Mouse (Mus musculus) forebrain, embryonic 15.5 days (tissue): ENCODE data around the gene B3gnt6. TPM values are rescaled to one million over a fixed set of nuclear protein-coding genes. Genes with fewer than 3 reads are reported as not detected.

Source experiments
- ATAC-seq: fragments of 200-750 bp; cut with Nextera tagmentation; replicated peaks from 2 replicates; pipeline ENCODE4 v1.8.0; 2017; ENCODE audit warnings: mild to moderate bottlenecking, moderate TSS enrichment, moderate library complexity
- H3K27ac ChIP-seq: fragments of 300-500 bp; sonication (generic); replicated peaks from 2 replicates; pipeline ENCODE4 v1.5.1; 2015; ENCODE audit warnings: mild to moderate bottlenecking, inconsistent platforms
- H3K27me3 ChIP-seq: fragments of 300-500 bp; sonication (generic); 2 replicates; pipeline ENCODE4 v1.6.1; 2015; ENCODE audit warnings: inconsistent platforms
- H3K36me3 ChIP-seq: fragments of 300-500 bp; sonication (generic); 2 replicates; pipeline ENCODE4 v1.6.1; 2015; ENCODE audit warnings: mild to moderate bottlenecking, inconsistent platforms
- H3K4me1 ChIP-seq: fragments of 300-500 bp; sonication (generic); 2 replicates; pipeline ENCODE4 v1.6.1; 2015; ENCODE audit warnings: inconsistent platforms
- H3K4me2 ChIP-seq: fragments of 300-500 bp; sonication (generic); replicated peaks from 2 replicates; pipeline ENCODE4 v1.6.1; 2015; ENCODE audit warnings: mild to moderate bottlenecking, inconsistent platforms
- H3K4me3 ChIP-seq: fragments of 300-500 bp; sonication (generic); 2 replicates; pipeline ENCODE4 v1.5.1; 2015; ENCODE audit warnings: mild to moderate bottlenecking, inconsistent platforms
- H3K9ac ChIP-seq: fragments of 300-500 bp; sonication (generic); replicated peaks from 2 replicates; pipeline ENCODE4 v1.6.1; 2015; ENCODE audit warnings: mild to moderate bottlenecking, inconsistent platforms
- H3K9me3 ChIP-seq: fragments of 300-500 bp; sonication (generic); 2 replicates; pipeline ENCODE4 v1.6.1; 2016; ENCODE audit warnings: inconsistent platforms
- WGBS: fragments of 180-500 bp; shearing (Covaris S2); methylation state at CpG from one replicate; pipeline ENCODE4 v1.1.7; 2015; ENCODE audit warnings: mixed read lengths; 5-methylcytosine and 5-hydroxymethylcytosine counted together
- polyA plus RNA-seq: library from polyadenylated mRNA; unstranded; fragments of >200 nt; fragmentation: Nextera tagmentation; extraction: Ambion mirVana; gene quantifications from 2 replicates; pipeline ENCODE4 v1.2.1, GENCODE M21; 2015

B3gnt6 gene
- polyA plus RNA-seq = 0.15 and 0.42 TPM in 2 replicates

DNA sequence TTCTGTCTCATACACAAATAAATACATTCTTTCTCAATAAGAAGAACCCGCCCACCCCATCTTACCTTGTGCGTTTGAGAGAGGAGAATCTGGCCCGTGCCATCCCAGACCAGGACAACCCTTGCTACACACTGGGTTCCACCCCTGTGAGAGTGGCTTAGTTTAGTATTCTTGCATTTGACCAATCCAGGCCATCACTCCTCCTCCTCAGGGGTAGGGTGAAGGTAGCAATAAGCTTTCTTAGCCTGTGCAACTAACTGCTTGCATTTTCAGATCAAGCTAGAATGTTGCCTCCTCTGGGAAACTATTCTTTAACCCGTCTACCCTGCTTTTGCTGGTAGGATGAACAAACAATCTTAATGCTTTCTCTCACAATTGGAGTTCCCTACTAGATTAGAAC, at the start of gene B3gnt6:
B3gnt6 (minus strand) TSS at position 101 of the 400 bp plus-strand sequence.
- ATAC-seq = no peak
- Histone ChIP-seq H3K27me3 (peaks cover 23% of the 10 kb centered on the region), H3K4me3 (no peak within 1 kb of the TSS), H3K9ac (no peak within 1 kb of the TSS), H3K36me3 (no peaks in the 10 kb centered on the region), H3K9me3 (no peaks in the 10 kb centered on the region), H3K4me2 (no peak within 1 kb of the TSS), H3K4me1 (peaks cover 2% of the 10 kb centered on the region), H3K27ac (no peak within 1 kb of the TSS)
- 88% methylated on average over 4 of the region's 4 CpGs for WGBS

DNA sequence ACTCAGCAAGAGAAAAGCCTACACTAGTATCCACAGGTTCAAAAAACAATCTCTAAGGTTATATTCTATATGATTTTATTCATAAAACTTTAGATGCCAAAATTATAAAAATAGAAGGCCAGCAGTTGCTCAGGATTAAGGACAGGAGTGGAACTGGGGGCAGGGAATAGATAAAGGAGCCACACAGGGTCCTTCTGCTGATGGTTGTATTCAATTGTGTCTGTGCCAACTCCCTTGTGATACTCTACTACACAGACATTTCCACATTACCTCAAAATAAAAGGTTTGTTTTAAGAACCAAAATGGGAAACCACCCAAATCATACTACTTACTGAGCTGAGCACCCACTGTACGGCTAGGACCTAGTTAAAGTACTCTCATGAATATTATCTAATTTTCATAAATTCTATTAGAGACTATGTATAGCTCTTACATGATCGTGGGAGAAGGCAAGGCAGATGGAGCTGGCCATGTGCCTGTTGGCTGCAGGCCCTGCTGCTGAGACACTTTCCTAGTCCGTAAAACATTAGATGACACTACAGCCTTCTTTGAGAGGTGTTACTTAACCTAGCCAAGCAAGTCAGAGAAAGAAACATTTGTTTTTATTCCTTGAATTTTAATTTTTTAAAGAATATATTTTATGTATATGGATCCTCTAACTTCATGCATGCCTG, 37.5 kb upstream of the B3gnt6 start:
- 62% methylated on average over 3 of the region's 3 CpGs for WGBS
- Histone ChIP-seq H3K4me1 (no peaks in the 10 kb centered on the region), H3K9me3 (no peaks in the 10 kb centered on the region), H3K4me3 (no peak overlapping the region), H3K4me2 (no peak overlapping the region), H3K27ac (peak overlapping the region; percentile 62; the same call in 1 of the 2 replicates), H3K36me3 (no peaks in the 10 kb centered on the region), H3K9ac (no peak overlapping the region), H3K27me3 (no peaks in the 10 kb centered on the region)
- ATAC-seq = peak; percentile 80; the same call in 1 of the 2 replicates

DNA sequence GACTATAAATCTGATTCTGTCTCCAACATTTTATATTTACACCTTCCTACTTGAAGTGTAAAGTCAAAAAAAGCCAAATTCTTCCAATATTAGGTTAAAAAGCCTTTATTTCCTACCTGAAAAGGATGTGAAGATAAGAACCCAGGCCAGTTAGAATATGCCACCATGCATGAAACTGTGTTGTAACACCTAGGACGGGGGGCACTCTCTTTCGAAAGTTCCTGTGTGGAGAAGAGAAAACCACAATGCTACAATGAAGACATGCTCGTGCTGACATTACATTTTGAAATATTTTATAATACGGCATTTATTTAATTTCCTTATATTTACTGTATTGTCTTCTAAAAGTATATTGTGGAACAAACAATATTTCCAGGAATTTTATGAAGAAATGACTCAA, 24.5 kb upstream of the B3gnt6 start:
- H3K36me3 ChIP-seq = no peaks in the 10 kb centered on the region
- no peak overlapping the region for H3K4me3 ChIP-seq
- no peaks in the 10 kb centered on the region for H3K4me1 ChIP-seq
- H3K9me3 ChIP-seq = no peaks in the 10 kb centered on the region
- H3K27ac ChIP-seq = no peak overlapping the region
- no peak overlapping the region for H3K4me2 ChIP-seq
- no peaks in the 10 kb centered on the region for H3K27me3 ChIP-seq
- WGBS = 91% methylated on average over 4 of the region's 4 CpGs
- no peak overlapping the region for H3K9ac ChIP-seq
- no peak for ATAC-seq

DNA sequence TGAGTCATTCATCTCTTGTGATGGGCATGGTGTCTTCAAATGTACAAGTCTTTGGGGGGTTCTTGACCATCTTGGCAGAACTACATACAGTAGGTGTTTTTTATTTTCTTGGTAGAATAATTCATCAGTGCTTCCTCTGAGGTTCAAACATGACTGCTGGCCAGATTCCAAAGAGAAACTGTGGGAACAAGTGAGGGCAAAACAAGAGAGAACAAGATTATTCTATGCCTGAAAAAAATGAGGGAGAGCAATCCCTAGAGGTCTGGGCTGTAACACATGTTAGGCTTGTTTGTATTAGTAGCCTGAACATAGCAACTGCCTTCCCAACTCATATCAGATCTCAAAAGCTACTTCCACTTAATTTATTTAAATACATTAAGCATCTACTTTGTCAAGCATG, 17.4 kb upstream of the B3gnt6 start:
- Histone ChIP-seq H3K9me3 (no peaks in the 10 kb centered on the region), H3K27ac (peak overlapping the region; percentile 43; the same call in 1 of the 2 replicates), H3K4me2 (no peak overlapping the region), H3K4me3 (no peak overlapping the region), H3K4me1 (0 out of 2 replicates have a peak, but pooled peaks cover 6% of the 10 kb centered on the region), H3K36me3 (no peaks in the 10 kb centered on the region), H3K27me3 (no peaks in the 10 kb centered on the region), H3K9ac (no peak overlapping the region)
- no peak for ATAC-seq

DNA sequence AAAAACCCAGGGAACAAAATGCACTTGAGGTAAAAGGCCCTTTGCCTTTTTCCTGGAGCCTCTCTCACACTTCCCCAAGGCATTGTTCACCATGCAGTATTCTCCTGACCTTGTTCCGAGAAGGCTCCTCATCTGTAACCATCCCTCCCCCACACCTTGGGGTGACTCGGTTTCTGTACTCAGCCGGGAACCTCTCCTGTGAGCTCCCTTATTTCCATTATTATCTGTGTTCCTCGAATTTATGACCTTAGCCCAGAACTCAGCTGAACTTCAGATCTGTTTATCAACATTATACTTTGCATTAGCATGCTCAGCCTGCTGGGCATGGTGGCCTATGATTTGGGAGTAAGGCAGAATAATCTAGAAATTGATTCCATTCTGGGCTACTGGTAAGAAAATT, 3.7 kb upstream of the B3gnt6 start:
- no peak overlapping the region for H3K4me2 ChIP-seq
- ATAC-seq = no peak
- H3K36me3 ChIP-seq = no peaks in the 10 kb centered on the region
- no peaks in the 10 kb centered on the region for H3K27me3 ChIP-seq
- no peak overlapping the region for H3K9ac ChIP-seq
- no peak overlapping the region for H3K27ac ChIP-seq
- H3K4me1 ChIP-seq = no peaks in the 10 kb centered on the region
- no peaks in the 10 kb centered on the region for H3K9me3 ChIP-seq
- H3K4me3 ChIP-seq = no peak overlapping the region
- 82% methylated on average over 4 of the region's 4 CpGs for WGBS

DNA sequence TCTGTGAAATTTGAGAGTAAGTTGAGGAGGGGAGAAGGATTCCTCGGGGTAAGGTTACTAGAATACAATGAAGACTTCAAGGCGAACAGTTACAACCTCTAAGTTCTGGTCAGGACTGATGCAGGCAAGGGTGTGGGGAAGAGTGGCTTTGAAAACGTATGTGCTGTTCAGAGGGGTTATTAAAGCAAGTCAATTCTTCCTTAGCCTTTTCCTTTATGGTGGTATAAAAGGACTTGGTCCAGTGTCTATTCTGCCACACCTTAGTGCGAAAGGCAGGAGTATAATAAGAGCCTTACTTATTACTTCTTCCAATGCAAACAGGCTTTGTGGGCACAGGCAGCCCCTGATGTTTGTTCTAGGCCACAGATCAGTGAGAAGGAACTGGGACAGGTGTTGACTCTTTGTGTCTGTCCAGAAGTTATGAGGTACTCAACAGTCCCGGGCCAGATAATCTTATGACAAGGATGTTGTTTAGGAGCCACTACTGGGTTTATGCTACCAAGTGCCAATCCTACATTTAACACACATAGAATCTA, 2.3 kb upstream of the B3gnt6 start:
- Histone ChIP-seq H3K27me3 (peaks cover 2% of the 10 kb centered on the region; the same call in 1 of the 2 replicates), H3K4me1 (no peaks in the 10 kb centered on the region), H3K27ac (no peak overlapping the region), H3K4me3 (no peak overlapping the region), H3K36me3 (no peaks in the 10 kb centered on the region), H3K4me2 (no peak overlapping the region), H3K9ac (no peak overlapping the region), H3K9me3 (no peaks in the 10 kb centered on the region)
- 84% methylated on average over 5 of the region's 5 CpGs for WGBS
- no peak for ATAC-seq

DNA sequence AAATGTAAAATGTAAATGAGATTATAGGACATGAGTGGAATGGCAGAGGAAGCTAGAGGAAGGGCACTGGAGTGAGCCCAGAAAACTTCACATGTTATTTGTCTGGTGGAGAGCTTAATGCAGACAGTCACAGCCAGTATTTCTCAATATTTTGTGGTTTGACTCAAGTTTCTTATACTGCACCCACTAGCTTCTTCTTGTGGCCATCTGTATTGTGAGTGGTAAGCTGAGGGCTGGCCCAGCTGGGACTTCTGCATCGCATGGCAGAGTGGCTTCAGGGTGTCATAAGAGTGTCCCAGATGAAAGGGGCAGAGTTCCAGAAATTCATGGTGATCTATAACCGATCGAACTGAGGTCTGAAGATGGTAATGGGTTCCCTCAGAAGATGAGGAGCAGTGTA, 1.1 kb upstream of the B3gnt6 start:
- Histone ChIP-seq H3K4me3 (no peak overlapping the region), H3K9ac (no peak overlapping the region), H3K27ac (no peak overlapping the region), H3K27me3 (peaks cover 13% of the 10 kb centered on the region), H3K4me1 (no peaks in the 10 kb centered on the region), H3K36me3 (no peaks in the 10 kb centered on the region), H3K4me2 (no peak overlapping the region), H3K9me3 (no peaks in the 10 kb centered on the region)
- WGBS = 98% methylated on average over 3 of the region's 3 CpGs
- no peak for ATAC-seq

DNA sequence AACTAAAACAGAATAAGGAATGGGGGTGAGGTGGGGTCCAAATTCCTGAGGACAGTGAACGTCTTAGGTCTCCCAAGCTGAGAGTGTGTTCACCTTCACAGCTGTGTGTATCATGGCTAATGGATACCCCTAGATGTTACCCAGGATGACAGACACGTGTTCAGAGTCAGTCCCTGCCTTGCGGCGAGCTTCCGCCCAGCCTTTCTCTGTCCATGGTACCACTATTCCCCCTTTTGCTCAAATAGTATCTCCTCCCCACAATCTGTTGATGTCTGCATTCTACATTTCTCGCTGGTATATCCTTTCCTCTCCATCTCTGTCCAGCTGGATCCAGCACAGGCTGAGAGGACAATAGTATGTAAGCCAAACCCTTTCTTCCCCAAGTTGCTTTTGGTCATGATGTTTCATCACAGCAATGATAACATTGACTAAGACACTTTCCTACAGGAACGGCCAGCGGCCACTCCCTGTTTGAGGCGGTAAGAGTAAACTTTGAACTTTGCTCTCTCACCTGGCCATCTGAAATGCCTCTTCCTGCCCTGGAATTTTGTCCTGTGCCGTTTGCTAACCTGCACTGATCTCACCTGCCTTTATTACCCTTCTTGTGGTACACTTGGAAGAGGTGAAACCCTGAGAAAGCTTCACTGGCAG, 4.0 kb downstream of the B3gnt6 start:
- Histone ChIP-seq H3K27ac (no peak overlapping the region), H3K36me3 (no peaks in the 10 kb centered on the region), H3K9me3 (no peaks in the 10 kb centered on the region), H3K4me1 (peaks cover 16% of the 10 kb centered on the region), H3K9ac (no peak overlapping the region), H3K27me3 (peaks cover 53% of the 10 kb centered on the region), H3K4me3 (no peak overlapping the region), H3K4me2 (no peak overlapping the region)
- 56% methylated on average over 10 of the region's 10 CpGs for WGBS
- no peak for ATAC-seq

DNA sequence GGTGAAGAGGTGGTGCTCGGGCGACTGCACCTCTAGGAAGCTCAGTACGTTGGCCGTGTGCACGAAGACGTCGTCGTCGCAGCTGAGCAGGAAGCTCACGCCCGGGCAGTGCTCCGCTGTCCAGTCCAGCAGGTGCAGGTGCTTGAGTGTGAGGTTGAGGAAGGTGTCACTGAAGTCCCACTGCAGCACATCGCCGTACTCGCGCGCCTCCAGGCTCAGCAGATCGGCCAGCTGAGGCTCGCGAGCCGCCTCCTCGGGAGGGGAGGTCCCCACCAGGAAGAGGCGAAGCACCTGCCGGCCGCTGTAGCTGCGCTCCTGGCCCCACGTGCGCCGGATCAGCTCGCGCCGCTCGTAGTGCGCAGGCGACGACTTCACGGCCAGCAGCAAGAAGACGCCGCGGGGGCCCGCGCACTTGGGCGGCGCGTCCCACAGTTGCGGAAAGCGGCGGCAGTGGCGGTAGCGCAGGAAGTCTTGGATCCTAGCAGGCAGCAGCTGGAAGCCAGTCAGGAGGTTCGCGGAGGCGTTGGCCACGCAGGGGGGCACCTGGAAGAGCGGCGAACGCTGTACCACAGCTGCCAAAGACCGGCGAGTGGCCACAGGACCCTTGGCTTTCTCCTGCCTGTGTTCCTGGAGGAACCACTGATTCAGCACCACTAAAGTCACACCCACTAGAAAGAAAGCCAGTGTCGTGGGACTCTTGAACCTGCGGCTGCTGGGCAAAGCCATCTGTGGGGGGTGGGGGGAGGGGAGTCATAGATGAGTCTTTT, 5.1 kb downstream of the B3gnt6 start:
- H3K9ac ChIP-seq = peak overlapping the region; percentile 52
- peaks cover 16% of the 10 kb centered on the region for H3K4me1 ChIP-seq
- WGBS = under 1% methylated on average over 61 of the region's 61 CpGs
- peak overlapping the region; percentile 51 for H3K4me3 ChIP-seq
- H3K9me3 ChIP-seq = no peaks in the 10 kb centered on the region
- H3K27ac ChIP-seq = no peak overlapping the region
- H3K36me3 ChIP-seq = no peaks in the 10 kb centered on the region
- peak; percentile 67 for ATAC-seq
- peak overlapping the region; percentile 97 for H3K4me2 ChIP-seq
- H3K27me3 ChIP-seq = peaks cover 60% of the 10 kb centered on the region

DNA sequence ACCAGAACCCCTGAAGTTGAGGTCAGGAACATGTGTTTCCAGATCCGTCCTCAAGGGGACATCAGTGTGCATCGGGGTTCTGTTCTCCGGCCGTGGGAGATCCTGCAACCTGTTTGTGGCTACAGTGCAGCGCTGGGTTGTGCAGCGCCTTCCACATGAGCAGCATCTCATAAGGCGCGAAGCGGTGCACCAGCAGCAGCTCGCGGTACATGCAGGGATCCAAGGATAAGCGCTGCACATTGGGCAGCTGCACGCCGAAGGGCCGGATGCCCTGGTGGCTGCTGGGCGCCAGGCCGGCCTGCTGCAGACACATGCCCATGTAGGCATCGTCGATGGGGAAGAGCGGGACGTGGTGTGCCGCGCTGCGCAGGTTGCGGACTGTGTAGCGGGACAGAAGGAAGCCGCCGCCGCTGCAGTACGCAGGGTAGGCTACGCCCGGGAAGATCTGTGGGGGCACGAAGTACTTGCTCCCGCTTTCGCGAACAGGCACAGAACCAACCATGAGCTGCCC, 5.7 kb downstream of the B3gnt6 start:
- Histone ChIP-seq H3K4me1 (peaks cover 16% of the 10 kb centered on the region), H3K36me3 (no peaks in the 10 kb centered on the region), H3K9ac (peak overlapping the region; percentile 52), H3K4me3 (peak overlapping the region; percentile 51), H3K27ac (no peak overlapping the region), H3K27me3 (peaks cover 61% of the 10 kb centered on the region), H3K9me3 (no peaks in the 10 kb centered on the region), H3K4me2 (peak overlapping the region; percentile 97)
- ATAC-seq = peak; percentile 81
- under 1% methylated on average over 36 of the region's 36 CpGs for WGBS

DNA sequence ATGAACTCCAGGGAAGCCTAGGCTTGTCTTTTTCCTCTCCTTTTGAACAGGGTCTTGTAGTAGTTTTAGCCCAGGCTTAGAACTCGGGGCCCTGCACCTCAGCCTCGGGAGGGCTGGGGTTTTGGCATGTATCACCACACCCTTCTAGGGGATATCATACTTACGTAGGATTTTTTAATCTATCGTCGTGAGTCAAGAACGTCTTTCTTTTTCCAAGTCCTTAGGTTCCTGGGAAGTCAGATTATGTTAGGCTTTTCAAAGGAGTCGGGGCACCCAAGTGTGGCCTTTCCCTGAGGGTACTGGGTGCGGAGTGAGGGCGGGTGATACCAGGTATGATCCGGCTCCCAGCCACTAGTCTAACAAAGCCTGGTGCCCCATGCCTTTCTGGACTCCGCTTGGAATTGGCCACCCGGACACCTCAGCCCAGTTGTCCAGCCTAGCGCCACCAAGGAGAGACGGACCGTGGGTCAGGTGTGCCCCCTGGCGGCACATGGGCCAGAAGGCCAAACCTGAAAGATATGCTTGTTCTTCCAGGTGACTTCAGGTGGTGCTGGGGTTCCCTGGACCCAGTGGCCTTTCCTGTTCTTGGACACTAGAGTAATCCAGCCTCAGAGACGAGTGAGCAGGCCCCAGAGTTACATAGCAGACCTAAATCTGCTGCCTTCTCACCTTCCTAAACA, 7.6 kb downstream of the B3gnt6 start:
- peaks cover 22% of the 10 kb centered on the region for H3K4me1 ChIP-seq
- H3K9ac ChIP-seq = no peak overlapping the region
- no peaks in the 10 kb centered on the region for H3K36me3 ChIP-seq
- H3K4me2 ChIP-seq = no peak overlapping the region
- H3K9me3 ChIP-seq = no peaks in the 10 kb centered on the region
- peaks cover 63% of the 10 kb centered on the region for H3K27me3 ChIP-seq
- no peak for ATAC-seq
- H3K27ac ChIP-seq = no peak overlapping the region
- H3K4me3 ChIP-seq = no peak overlapping the region
- 70% methylated on average over 17 of the region's 17 CpGs for WGBS
